Mouse (Mus musculus) C3H10T1/2 (cell line): ENCODE measurements around the gene Aqp5. TPM values are rescaled to one million over a fixed set of nuclear protein-coding genes. Genes with fewer than 3 reads are reported as not detected.

Experiments used
- polyA plus RNA-seq, 2 experiments: library from polyadenylated mRNA; unstranded; fragments of >200 nt; fragmentation: generic; extraction: Trizol; gene quantifications; one replicate each; pipeline ENCODE4 v1.2.1; 2012; ENCODE audit warnings: missing spikeins in 2 of 2

The Aqp5 gene
- 10 to 100 TPM; 54.1 to 88.5 TPM for polyA plus RNA-seq

GRCm38 (mm10) chr15:99590429-99591084 is at the start of gene Aqp5:
Aqp5 (plus strand) TSS chr15:99590782.

GRCm38 (mm10) chr15:99578802-99579485 is 11.6 kb upstream of the Aqp5 start, which contains the start of gene Aqp2:
Aqp2 (plus strand) TSS chr15:99579055.

GRCm38 (mm10) chr15:99600986-99601822 is 10.6 kb downstream of the Aqp5 start, which contains the start of gene Aqp6:
Aqp6 (plus strand) TSS chr15:99601400.

Other genes starting within 250 kb of the Aqp5 start
- gene Fmnl3, start 220.3 kb upstream of the Aqp5 start, polyA plus RNA-seq, result 10 to 100 TPM; 31.3 to 32.8 TPM
- 100 to 1,000 TPM; 311 to 639 TPM for gene Tmbim6, start 197.9 kb upstream of the Aqp5 start, polyA plus RNA-seq
- gene Nckap5l, start 133.0 kb upstream of the Aqp5 start, polyA plus RNA-seq, result 10 to 100 TPM in 1 of 2 experiments, 1 to 10 TPM in 1; 3.2 to 14.2 TPM
- 10 to 100 TPM in 1 of 2 experiments, 1 to 10 TPM in 1; 9.5 to 14.9 TPM for gene Bcdin3d, start 116.1 kb upstream of the Aqp5 start, polyA plus RNA-seq
- gene Faim2, start 62.6 kb upstream of the Aqp5 start, polyA plus RNA-seq, result 1 to 10 TPM in 1 of 2 experiments, under 1 TPM in 1; 0.91 to 1.1 TPM
- under 1 TPM; 0.13 to 0.42 TPM for gene Aqp2, start 11.7 kb upstream of the Aqp5 start, polyA plus RNA-seq
- under 1 TPM in 1 of 2 experiments, not detected in 1; 0.04 TPM for gene Aqp6, start 10.6 kb downstream of the Aqp5 start, polyA plus RNA-seq
- 100 to 1,000 TPM in 1 of 2 experiments, 10 to 100 TPM in 1; 60.2 to 163 TPM for gene Racgap1, start 60.9 kb downstream of the Aqp5 start, polyA plus RNA-seq
- gene Asic1, start 79.6 kb downstream of the Aqp5 start, polyA plus RNA-seq, result 10 to 100 TPM in 1 of 2 experiments, 1 to 10 TPM in 1; 3.3 to 15.2 TPM
- gene Smarcd1, start 111.3 kb downstream of the Aqp5 start, polyA plus RNA-seq, result 10 to 100 TPM; 13.1 to 39.5 TPM
- gene Gm17349, start 114.7 kb downstream of the Aqp5 start, polyA plus RNA-seq, result not detected
- 1 to 10 TPM in 1 of 2 experiments, under 1 TPM in 1; 0.33 to 7.5 TPM for gene Gpd1, start 126.7 kb downstream of the Aqp5 start, polyA plus RNA-seq
- gene Cox14, start 134.8 kb downstream of the Aqp5 start, polyA plus RNA-seq, result 100 to 1,000 TPM; 101 to 413 TPM
- 100 to 1,000 TPM in 1 of 2 experiments, 10 to 100 TPM in 1; 65.9 to 104 TPM for gene Cers5, start 182.1 kb downstream of the Aqp5 start, polyA plus RNA-seq